Mouse (Mus musculus) right cerebral cortex, adult 2 months (tissue): ENCODE measurements around the gene Ggta1.

Experiments
- DNase-seq, 2 experiments: peaks; one replicate each; pipeline ENCODE4 v3.0.0; 2021 to 2022; ENCODE audit warnings: low spot score in 2 of 2

Ggta1 gene

GRCm38 (mm10) chr2:35491151-35491550, 28.1 kb upstream of the Ggta1 start:
- DNase-seq = no peak

GRCm38 (mm10) chr2:35490458-35491111, 27.6 kb upstream of the Ggta1 start:
- DNase-seq = no peak

- no peak for DNase-seq
Observed at GRCm38 (mm10) chr2:35487700-35488099, 24.7 kb upstream of the Ggta1 start.

GRCm38 (mm10) chr2:35486981-35487655, 24.1 kb upstream of the Ggta1 start:
- DNase-seq = no peak

GRCm38 (mm10) chr2:35484102-35484501, 21.1 kb upstream of the Ggta1 start:
- no peak for DNase-seq

- no peak for DNase-seq
Observed at GRCm38 (mm10) chr2:35483402-35483801, 20.4 kb upstream of the Ggta1 start.

- DNase-seq = no peak
Observed at GRCm38 (mm10) chr2:35481322-35481990, 18.4 kb upstream of the Ggta1 start.

- no peak for DNase-seq
Observed at GRCm38 (mm10) chr2:35480073-35480472, 17.0 kb upstream of the Ggta1 start.

GRCm38 (mm10) chr2:35478812-35479122, 15.7 kb upstream of the Ggta1 start:
- DNase-seq = no peak

- DNase-seq = no peak
Observed at GRCm38 (mm10) chr2:35477999-35478811, 15.2 kb upstream of the Ggta1 start.

GRCm38 (mm10) chr2:35477321-35477720, 14.3 kb upstream of the Ggta1 start:
- DNase-seq = no peak

GRCm38 (mm10) chr2:35474916-35475315, 11.9 kb upstream of the Ggta1 start:
- DNase-seq = no peak

- DNase-seq = no peak
Observed at GRCm38 (mm10) chr2:35469266-35469665, 6.2 kb upstream of the Ggta1 start.

GRCm38 (mm10) chr2:35468276-35468675, 5.2 kb upstream of the Ggta1 start:
- DNase-seq = no peak

GRCm38 (mm10) chr2:35467855-35468254, 4.8 kb upstream of the Ggta1 start:
- no peak for DNase-seq

- DNase-seq = no peak
Observed at GRCm38 (mm10) chr2:35465677-35466076, 2.6 kb upstream of the Ggta1 start.

- no peak for DNase-seq
Observed at GRCm38 (mm10) chr2:35464548-35464947, 1.5 kb upstream of the Ggta1 start.

- no peak for DNase-seq
Observed at GRCm38 (mm10) chr2:35464089-35464534, 1.1 kb upstream of the Ggta1 start.

- no peak for DNase-seq
Observed at GRCm38 (mm10) chr2:35463372-35464088, 499 bp upstream of the Ggta1 start.

- DNase-seq = no peak
Observed at GRCm38 (mm10) chr2:35461971-35462787, 852 bp downstream of the Ggta1 start.
